Mouse (Mus musculus) ES-Bruce4 (cell line): ENCODE data around the gene Camk2d.

Experiments
- CTCF ChIP-seq: IDR thresholded peaks from one replicate; pipeline ENCODE4 v1.8.1; 2011; ENCODE audit warnings: low read depth, low read length
- EP300 ChIP-seq: IDR thresholded peaks from 2 replicates; pipeline ENCODE4 v1.6.1; 2011; ENCODE audit warnings: low read depth, low read length; ENCODE audit not compliant: insufficient read depth
- POLR2A ChIP-seq: IDR thresholded peaks from one replicate; pipeline ENCODE4 v1.8.1; 2011; ENCODE audit warnings: low read length; ENCODE audit not compliant: insufficient read depth

DNA sequence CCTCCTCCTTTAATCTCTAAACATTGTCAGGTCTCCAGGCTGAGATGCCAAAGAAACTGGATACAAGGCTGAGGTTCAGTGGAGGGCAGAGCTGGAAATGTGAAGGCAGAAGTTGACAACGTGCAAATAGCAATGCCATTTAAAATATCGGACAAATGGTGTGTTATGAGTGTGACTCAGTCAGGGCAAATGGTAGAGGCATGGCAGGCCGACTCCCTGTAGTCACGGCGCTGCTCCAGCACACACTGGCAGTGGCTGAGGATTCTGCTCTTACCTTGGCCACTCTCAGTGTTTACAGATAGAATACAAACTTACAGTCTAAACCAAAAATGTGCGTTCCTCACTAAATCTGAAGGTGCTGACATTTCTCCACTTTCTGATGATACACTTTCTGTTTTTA is 105.5 kb downstream of the Camk2d start:
- TF ChIP-seq CTCF (no peak), EP300 (no peak), POLR2A (no peak)
